Mouse (Mus musculus): ENCODE results near the gene Podxl2.

DNA sequence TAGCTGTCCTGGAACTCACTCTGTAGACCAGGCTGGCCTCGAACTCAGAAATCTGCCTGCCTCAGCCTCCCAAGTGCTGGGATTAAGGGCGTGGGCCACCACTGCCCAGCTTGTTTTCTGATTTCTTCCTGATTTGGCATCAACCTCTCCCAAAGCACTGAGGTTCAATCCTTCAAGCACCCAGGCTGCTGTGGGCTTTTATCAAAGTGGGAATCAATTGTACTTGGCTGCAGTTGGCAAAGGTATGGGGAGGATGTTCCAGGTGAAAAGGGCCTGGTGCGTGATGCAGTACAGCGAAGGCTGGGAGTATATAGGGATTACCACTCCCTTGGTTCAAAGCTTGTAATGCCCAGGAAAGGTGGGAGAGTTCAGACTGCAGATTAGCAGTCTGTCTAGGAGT lies 24.2 kb upstream of the Podxl2 start:
- TF ChIP-seq CTCF (IDR thresholded peaks at IDR 0.05; ENCODE audit: borderline replicate concordance, control insufficient read depth, extremely low read depth, insufficient read depth, low read length, poor library complexity) (no peak), POLR2A (IDR thresholded peaks at IDR 0.05; ENCODE audit: control insufficient read depth, extremely low read depth, insufficient read depth, low read length, poor library complexity) (no peak)

Measured in thymus, adult 2 months (tissue).